Mouse (Mus musculus): ENCODE measurements around the gene Dgki.

GRCm38 (mm10) chr6:36955293-36955692, 344.7 kb downstream of the Dgki start:
- TF ChIP-seq ZC3H11A (IDR thresholded peaks at IDR 0.05; ENCODE audit: borderline replicate concordance, low read depth, low read length), result no peak
- TF ChIP-seq CHD2 (IDR thresholded peaks at IDR 0.05; ENCODE audit: low read depth, low read length), result no peak
- no peak for TF ChIP-seq MAFK (IDR thresholded peaks at IDR 0.05; ENCODE audit: insufficient read depth, low read depth, low read length)
- TF ChIP-seq ZNF384 (IDR thresholded peaks at IDR 0.05; ENCODE audit: low read depth, low read length), result no peak

Measured in ES-E14 (cell line).